Mouse (Mus musculus): ENCODE data around the gene Palm2.

DNA sequence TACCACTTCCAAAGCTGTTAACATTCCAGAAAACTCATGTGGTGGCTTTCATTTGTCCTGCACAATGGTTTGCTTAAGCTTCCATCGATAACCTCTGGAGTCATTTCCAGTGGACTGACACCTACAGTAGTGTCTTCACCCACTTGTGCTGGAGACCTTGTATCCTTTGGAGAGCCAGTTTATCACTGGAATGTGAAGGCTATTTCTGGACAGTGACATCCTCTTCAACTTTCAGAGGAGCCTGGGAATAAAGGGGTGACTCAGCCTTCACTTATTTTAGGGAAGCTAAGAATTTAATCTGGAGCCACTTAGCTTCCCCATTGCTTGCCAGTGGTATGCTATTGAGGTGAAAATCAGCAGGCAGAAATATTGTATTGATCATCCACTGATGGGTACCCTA is 154.3 kb downstream of the Palm2 start:
- no peak for TF ChIP-seq POLR2A (IDR thresholded peaks at IDR 0.05; ENCODE audit: borderline replicate concordance, extremely low read depth, low read depth, low read length)
- TF ChIP-seq CTCF (IDR thresholded peaks at IDR 0.05; ENCODE audit: insufficient read depth, low read length) = no peak
